Mouse (Mus musculus) heart, postnatal 0 days (tissue): Measurements from ENCODE around the gene Cant1.

Experiments
- CTCF ChIP-seq: IDR thresholded peaks from 2 replicates; pipeline ENCODE4 v1.5.1; 2016; ENCODE audit warnings: antibody characterized with exemption, control low read depth, low read depth
- EP300 ChIP-seq: IDR thresholded peaks from 2 replicates; pipeline ENCODE4 v1.6.1; 2016; ENCODE audit warnings: antibody characterized with exemption, low read depth

- TF ChIP-seq CTCF (no peak), EP300 (no peak)
Observed at GRCm38 (mm10) chr11:118405311-118405710, 13.6 kb downstream of the Cant1 start.
